Mouse (Mus musculus) Patski (cell line): ENCODE results near the gene Pigl. TPM values are rescaled to one million over a fixed set of nuclear protein-coding genes. Genes with fewer than 3 reads are reported as not detected.

Source experiments
- ATAC-seq: fragments of 100-300 bp; one replicate; pipeline ENCODE4 v1.8.0; 2021
- CTCF ChIA-PET: fragments of 350-600 bp; sonication (Branson Sonifier 250); formaldehyde crosslinking; loops from one replicate; lab custom pipeline; 2022; ENCODE audit warnings: inconsistent platforms; lab: Charles Lee
- POLR2A ChIA-PET: fragments of 350-600 bp; sonication (Branson Sonifier 250); formaldehyde crosslinking; loops from one replicate; lab custom pipeline; 2022; ENCODE audit warnings: antibody characterized with exemption, inconsistent platforms; lab: Charles Lee
- DNase-seq: peaks from one replicate; pipeline ENCODE4 v3.0.0-alpha.2; 2011; ENCODE audit warnings: low read depth, low spot score
- H3K27me3 ChIP-seq: fragments of 371-371 bp; one replicate; pipeline ENCODE4 v1.5.1; 2021
- CTCF ChIP-seq: fragments of 100-300 bp; IDR thresholded peaks from one replicate; pipeline ENCODE4 v1.5.1; 2021
- in situ Hi-C: fragments of 300-500 bp; cut with MboI; formaldehyde crosslinking; loops from 3 replicates; pipeline ENCODE4 v1.11.1; 2018; ENCODE audit warnings: low pct_unique_long_range_greater_than_20kb, mixed read lengths
- polyA plus RNA-seq: library from polyadenylated mRNA; unstranded; gene quantifications from one replicate; pipeline ENCODE4 v1.2.3, GENCODE M21; 2021

Pigl gene
- polyA plus RNA-seq, 1 experiment from 2014 or later, result 6.5 TPM

DNA sequence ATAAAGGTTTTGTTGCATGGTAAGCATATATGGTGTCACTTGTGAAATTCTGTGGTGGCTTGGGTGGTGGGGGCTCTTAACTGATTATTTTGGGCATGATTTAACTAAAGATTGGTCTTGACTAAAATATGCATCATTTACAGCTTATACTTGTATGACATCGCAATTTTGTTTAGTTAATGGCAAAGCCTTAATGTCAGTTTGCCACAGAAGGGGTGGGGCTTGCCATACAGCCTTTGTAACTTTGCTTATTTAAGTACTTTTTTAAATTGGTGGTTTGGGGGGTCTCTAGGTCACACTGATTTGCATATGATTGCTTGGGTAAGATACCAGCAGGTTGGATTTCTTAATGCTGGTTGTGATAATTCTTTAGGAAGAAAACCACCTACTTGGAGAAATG, 94.9 kb downstream of the Pigl start:
- DNase-seq, result no peak
- in situ Hi-C loops, result no loop called here
- TF ChIP-seq CTCF, result no peak
- ChIA-PET POLR2A (interaction anchor here (0.7 to 1.5 kb wide), 2 partner anchors 50 to 96 kb away, joined by 3 to 4 read pairs; no protein-coding TSS in a partner anchor), CTCF (no interaction called here)
- ATAC-seq, result no peak
- no peaks in the 10 kb centered on the region for H3K27me3 ChIP-seq

DNA sequence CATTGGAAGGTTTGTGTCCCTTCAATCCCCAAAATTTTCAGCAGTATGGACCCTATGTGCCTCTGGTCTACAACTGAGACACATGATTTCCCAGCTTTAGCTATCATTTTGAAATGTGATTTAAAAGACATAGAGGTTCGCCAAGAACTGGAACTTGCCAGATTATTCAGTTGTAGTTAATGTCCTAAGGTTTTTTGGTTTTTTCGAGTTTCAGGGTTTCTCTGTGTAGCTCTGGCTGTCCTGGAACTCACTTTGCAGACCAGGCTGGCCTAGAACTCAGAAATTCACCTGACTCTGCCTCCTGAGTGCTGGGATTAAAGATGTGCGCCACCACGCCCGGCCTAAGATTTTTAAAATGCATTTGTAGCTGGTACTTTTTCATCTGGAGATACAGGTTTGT, 95.4 kb downstream of the Pigl start:
- no peak for ATAC-seq
- DNase-seq, result no peak
- TF ChIP-seq CTCF, result no peak
- CTCF ChIA-PET, result no interaction called here
- no peaks in the 10 kb centered on the region for H3K27me3 ChIP-seq
- in situ Hi-C loops, result no loop called here
- POLR2A ChIA-PET, result interaction anchor here (0.7 to 1.5 kb wide), 2 partner anchors 49 to 97 kb away, joined by 3 to 4 read pairs; no protein-coding TSS in a partner anchor

DNA sequence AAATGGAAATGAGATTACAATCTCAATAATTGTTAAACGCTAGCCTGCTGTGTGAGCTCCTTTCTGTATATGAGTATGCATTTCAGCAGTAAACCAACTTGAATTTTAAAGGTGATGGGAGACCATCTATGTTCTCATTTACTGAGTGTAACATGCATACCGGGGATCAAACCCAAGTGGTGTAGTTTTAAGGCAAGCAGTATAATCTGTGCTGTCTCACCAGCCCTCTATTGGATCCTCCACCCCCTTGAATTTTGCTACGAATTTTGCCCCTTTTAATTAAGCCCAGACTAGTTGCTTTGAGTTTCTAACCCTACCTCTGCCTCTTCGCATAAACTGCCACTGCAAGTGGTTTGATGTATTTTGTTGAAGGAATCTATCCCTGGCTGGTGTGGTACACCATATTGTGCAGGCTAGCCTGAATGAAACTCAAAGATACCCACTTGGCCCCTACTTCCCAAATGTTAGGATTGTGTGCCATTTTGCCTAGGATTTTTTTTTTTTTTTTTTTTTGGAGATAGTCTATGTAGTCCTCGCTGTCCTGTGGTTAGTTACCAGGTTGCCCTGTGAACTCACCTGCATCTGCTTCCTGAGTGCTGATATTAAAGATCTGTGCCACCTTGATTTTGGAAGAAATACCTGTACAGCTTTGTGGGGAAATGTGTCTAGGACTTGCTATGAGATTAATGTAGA, 96.0 kb downstream of the Pigl start:
- POLR2A ChIA-PET, result interaction anchor here (0.5 to 1.5 kb wide), 6 partner anchors 10 to 109 kb away, joined by 3 to 5 read pairs (median 3); no protein-coding TSS in a partner anchor
- CTCF ChIA-PET, result interaction anchor here (1.4 kb wide), 1 partner anchor 20 kb away, joined by 3 read pairs; the partner anchor contains the start of gene Trpv2
- no peaks in the 10 kb centered on the region for H3K27me3 ChIP-seq
- DNase-seq (no peak), ATAC-seq (no peak)
- in situ Hi-C loops, result no loop called here
- TF ChIP-seq CTCF, result no peak

DNA sequence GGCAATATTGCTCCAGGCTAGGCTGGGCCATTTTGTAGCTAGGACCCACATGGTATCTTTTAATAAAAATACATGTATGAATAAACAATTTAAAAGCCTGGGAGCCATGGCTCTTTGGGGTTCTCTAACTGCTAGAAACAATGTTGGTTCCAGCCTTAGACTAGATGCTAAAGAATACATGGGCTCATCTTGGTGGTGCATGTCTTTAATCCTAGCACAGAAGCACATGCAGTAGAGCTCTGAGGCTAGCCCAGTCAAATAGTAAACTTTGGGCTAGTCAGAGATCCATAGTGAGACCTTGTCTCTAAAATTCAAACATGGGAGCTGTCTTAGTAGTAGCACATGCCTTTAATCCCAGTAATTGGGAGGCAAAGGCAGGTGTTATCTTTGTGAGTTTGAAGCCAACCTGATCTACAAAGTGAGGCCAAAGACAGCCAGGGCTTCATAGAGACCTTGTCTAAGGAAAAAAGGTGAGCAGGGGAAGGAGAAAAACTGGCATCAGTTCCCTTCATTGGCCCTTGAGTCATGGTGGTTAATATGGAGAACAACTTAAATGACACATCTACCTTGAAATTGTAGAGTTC, 96.8 kb downstream of the Pigl start:
- ChIA-PET CTCF (interaction anchor here (1.4 kb wide), 1 partner anchor 20 kb away, joined by 3 read pairs; the partner anchor contains the start of gene Trpv2), POLR2A (interaction anchor here (0.5 to 1.5 kb wide), 6 partner anchors 9 to 165 kb away, joined by 3 to 5 read pairs (median 3); no protein-coding TSS in a partner anchor)
- in situ Hi-C loops, result no loop called here
- TF ChIP-seq CTCF, result no peak
- DNase-seq, result no peak
- ATAC-seq, result no peak
- no peaks in the 10 kb centered on the region for H3K27me3 ChIP-seq

DNA sequence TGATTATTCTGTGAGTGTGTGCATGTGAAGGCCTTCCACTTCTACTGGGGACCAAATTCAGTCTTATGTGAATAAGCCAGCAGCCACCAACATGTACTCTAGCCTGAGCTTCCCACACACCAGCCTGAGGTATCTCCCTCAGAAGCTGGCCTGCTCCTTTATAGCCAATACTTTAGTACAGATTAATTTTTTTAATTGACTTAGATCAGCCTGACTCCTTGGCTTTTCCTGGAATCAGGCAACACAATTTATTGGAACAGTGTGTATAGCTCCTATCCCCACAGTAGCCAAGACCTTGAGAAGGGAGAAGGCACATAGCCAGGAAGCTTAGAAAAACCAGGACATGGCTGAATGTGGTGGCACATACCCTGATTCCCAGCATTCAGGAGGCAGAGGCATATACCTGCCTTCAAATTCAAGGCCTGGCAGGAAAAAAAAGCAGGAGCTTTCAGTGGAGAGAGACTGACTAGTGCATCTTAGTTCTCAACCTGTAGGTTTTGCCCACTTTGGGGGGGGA, 97.7 kb downstream of the Pigl start:
- in situ Hi-C loops, result no loop called here

DNA sequence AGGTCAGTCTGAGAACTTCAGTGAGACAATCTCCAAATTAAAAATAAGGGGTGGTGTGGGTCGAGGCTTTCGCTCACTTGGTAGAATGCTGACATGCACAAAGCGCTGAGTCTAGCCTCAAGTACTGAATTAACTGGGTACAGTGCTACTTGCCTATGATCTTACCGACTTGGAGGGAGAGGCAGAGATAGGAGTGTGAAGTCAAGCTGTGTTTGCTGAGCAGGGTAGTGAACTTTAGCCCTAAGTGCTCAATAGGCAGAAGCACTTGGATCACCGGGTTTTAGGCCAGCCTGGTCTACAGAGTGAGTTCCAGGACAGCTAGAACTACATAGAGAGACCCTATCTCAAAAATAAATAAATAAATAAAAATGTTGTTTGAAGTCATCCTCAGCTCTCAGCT, 98.9 kb downstream of the Pigl start:
- ChIA-PET CTCF (interaction anchor here (0.6 to 2.0 kb wide), 5 partner anchors 11 to 749 kb away, joined by 3 to 7 read pairs (median 3); partner anchors contain the start of gene Trpv2), POLR2A (interaction anchor here (0.7 to 1.5 kb wide), 3 partner anchors 19 to 34 kb away, joined by 3 to 5 read pairs (median 4); no protein-coding TSS in a partner anchor)
- no peaks in the 10 kb centered on the region for H3K27me3 ChIP-seq
- ATAC-seq (no peak), DNase-seq (no peak)
- in situ Hi-C loops, result no loop called here
- no peak for TF ChIP-seq CTCF

More for the DNA sequence above, 97.7 kb downstream of the Pigl start:
- ChIA-PET POLR2A (interaction anchor here (0.6 to 1.5 kb wide), 4 partner anchors 9 to 121 kb away, joined by 3 to 7 read pairs (median 4); no protein-coding TSS in a partner anchor), CTCF (interaction anchor here (1.3 to 2.0 kb wide), 2 partner anchors 9 to 19 kb away, joined by 4 to 7 read pairs; partner anchors contain the start of gene Trpv2)
- no peak for TF ChIP-seq CTCF
- no peak for ATAC-seq
- H3K27me3 ChIP-seq, result no peaks in the 10 kb centered on the region
- no peak for DNase-seq

DNA sequence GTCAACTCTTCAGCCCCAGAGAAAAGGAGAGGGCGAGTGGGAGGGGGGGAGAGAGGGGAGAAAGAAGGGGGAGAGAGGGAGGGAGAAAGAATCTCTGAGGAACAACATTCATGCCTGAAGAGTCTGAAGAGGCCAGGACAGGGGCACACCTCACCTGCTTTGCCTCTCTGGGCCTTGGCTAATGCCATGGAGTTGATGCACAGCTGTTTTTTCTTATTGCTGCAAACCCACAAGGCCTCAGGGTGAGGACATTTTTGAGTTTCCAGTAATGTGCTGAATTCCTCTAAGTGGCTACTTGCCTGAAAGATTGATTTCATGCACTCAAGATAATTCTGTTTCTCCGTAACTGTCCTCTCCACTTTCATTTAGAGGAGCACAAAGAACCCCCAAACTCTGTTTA, 99.9 kb downstream of the Pigl start:
- DNase-seq (no peak), ATAC-seq (no peak)
- TF ChIP-seq CTCF, result no peak
- no peaks in the 10 kb centered on the region for H3K27me3 ChIP-seq
- POLR2A ChIA-PET, result interaction anchor here (0.7 kb wide), 1 partner anchor 19 kb away, joined by 3 read pairs; no protein-coding TSS in a partner anchor
- in situ Hi-C loops, result no loop called here
- CTCF ChIA-PET, result interaction anchor here (1.6 kb wide), 1 partner anchor 14 kb away, joined by 3 read pairs; no protein-coding TSS in a partner anchor

DNA sequence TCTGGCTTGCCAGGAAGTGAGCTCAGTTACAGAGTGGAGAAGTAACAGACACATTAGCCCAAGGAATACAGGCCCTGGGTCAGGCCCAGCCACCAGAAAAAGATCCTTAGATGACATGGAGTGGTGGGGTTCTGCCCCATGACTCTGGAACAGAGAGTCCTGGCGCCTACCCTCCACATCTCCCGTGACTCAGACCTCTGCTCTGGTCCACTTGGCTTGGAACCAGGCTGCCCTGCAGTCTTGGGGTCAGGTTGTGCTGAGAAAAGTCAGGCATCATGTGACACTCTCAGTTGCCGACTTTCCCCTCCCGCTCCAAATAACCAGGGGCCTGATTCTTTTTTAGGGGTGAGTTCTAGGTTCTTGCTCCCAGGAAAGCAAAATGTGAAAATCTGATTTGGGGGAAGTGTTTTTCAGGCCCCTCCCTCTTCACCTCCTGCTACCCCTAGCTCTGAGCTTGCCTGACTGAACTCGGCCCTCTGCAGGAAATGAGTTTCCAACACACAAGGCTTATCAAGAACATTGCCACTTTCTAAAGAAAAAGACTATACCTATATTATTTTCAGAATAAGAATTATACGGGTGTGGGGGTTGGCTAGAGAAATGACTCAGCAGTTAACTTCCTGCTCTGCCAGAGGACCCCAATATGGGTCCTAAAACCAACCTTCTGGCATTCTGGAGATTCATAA, 100.8 kb downstream of the Pigl start:
- DNase-seq (peak; percentile 25), ATAC-seq (peak; percentile 19)
- POLR2A ChIA-PET, result interaction anchor here (0.6 kb wide), 1 partner anchor 587 kb away, joined by 3 read pairs; no protein-coding TSS in a partner anchor

DNA sequence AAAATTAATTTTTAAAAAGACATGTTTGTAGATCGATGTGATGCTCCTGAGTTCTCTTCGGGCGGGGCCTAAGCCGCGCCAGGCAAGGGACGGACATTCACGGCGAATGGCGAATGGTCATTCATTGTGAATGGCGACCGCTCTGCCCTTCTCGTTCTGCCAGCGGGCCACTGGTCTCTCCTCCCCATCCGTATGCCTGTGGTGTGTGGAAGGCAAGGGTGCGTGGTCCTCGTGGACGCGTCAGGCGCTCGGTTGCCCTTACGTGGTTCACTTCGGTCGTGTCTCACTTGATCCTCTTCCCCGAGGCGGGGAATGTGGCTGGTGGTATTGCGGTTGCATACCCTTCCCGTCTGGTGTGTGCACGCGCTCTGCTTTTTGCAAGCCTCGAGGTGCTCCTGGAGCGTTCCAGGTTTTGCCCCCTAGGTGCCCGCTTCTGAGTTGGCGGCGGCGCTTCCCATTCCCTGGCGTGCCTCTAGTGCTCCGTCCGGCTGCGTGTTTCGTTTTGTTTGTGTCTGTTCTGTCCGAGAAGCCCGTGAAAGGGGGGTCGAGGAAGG, 102.3 kb downstream of the Pigl start:
- TF ChIP-seq CTCF, result no peak
- no peak for DNase-seq
- H3K27me3 ChIP-seq, result no peaks in the 10 kb centered on the region
- no peak for ATAC-seq
- in situ Hi-C loops, result no loop called here
- POLR2A ChIA-PET, result no interaction called here
- CTCF ChIA-PET, result no interaction called here

More for the DNA sequence above, 100.8 kb downstream of the Pigl start:
- H3K27me3 ChIP-seq, result no peaks in the 10 kb centered on the region
- in situ Hi-C loops, result no loop called here
- no peak for TF ChIP-seq CTCF
- CTCF ChIA-PET, result no interaction called here
